Mouse (Mus musculus) midbrain, embryonic 10.5 days (tissue): ENCODE data around the gene Foxp1. TPM values are rescaled to one million over a fixed set of nuclear protein-coding genes. Genes with fewer than 3 reads are reported as not detected.

Source experiments
- DNase-seq: peaks from one replicate; pipeline ENCODE4 v3.0.0-alpha.2; 2017; ENCODE audit warnings: low spot score
- H3K27ac ChIP-seq: fragments of 300-500 bp; sonication (generic); replicated peaks from 2 replicates; pipeline ENCODE4 v1.5.1; 2016; ENCODE audit warnings: mild to moderate bottlenecking
- H3K27me3 ChIP-seq: fragments of 300-500 bp; sonication (generic); 2 replicates; pipeline ENCODE4 v1.6.1; 2016; ENCODE audit warnings: low read depth, mild to moderate bottlenecking; ENCODE audit not compliant: poor library complexity, severe bottlenecking
- H3K36me3 ChIP-seq: fragments of 300-500 bp; sonication (generic); 2 replicates; pipeline ENCODE4 v1.6.1; 2016; ENCODE audit warnings: mild to moderate bottlenecking, moderate library complexity
- H3K4me1 ChIP-seq: fragments of 300-500 bp; sonication (generic); 2 replicates; pipeline ENCODE4 v1.6.1; 2016
- H3K4me3 ChIP-seq: fragments of 300-500 bp; sonication (generic); 2 replicates; pipeline ENCODE4 v1.5.1; 2016; ENCODE audit warnings: mild to moderate bottlenecking, moderate library complexity
- H3K9me3 ChIP-seq: fragments of 300-500 bp; sonication (generic); replicated peaks from 2 replicates; pipeline ENCODE4 v1.6.1; 2016; ENCODE audit warnings: mild to moderate bottlenecking
- WGBS: fragments of 180-500 bp; shearing (Covaris S2); methylation state at CpG from one replicate; pipeline ENCODE4 v1.1.7; 2016; 5-methylcytosine and 5-hydroxymethylcytosine counted together
- polyA plus RNA-seq: library from polyadenylated mRNA; unstranded; fragments of >200 nt; fragmentation: Nextera tagmentation; extraction: Ambion mirVana; gene quantifications from 2 replicates; pipeline ENCODE4 v1.2.1, GENCODE M21; 2016

Gene Foxp1
- polyA plus RNA-seq, 1 experiment from 2014 or later: 63.7 TPM

GRCm38 (mm10) chr6:99056379-99056778 is 466.1 kb downstream of the Foxp1 start:
- Histone ChIP-seq H3K27me3 (no peaks in the 10 kb centered on the region), H3K27ac (no peak overlapping the region), H3K36me3 (no peaks in the 10 kb centered on the region), H3K9me3 (no peaks in the 10 kb centered on the region), H3K4me3 (no peak overlapping the region), H3K4me1 (no peaks in the 10 kb centered on the region)
- 77% methylated on average over 2 of the region's 2 CpGs for WGBS
- no peak for DNase-seq

- H3K27me3 ChIP-seq: no peaks in the 10 kb centered on the region
- H3K36me3 ChIP-seq: no peaks in the 10 kb centered on the region
- no peaks in the 10 kb centered on the region for H3K9me3 ChIP-seq
- no peaks in the 10 kb centered on the region for H3K4me1 ChIP-seq
- H3K27ac ChIP-seq: no peak overlapping the region
- WGBS: 90% methylated on average over 2 of the region's 2 CpGs
- H3K4me3 ChIP-seq: no peak overlapping the region
- DNase-seq: no peak
Measured at GRCm38 (mm10) chr6:99053998-99054397, 468.5 kb downstream of the Foxp1 start.

GRCm38 (mm10) chr6:99053111-99053510 is 469.4 kb downstream of the Foxp1 start:
- H3K4me1 ChIP-seq: no peaks in the 10 kb centered on the region
- no peak overlapping the region for H3K27ac ChIP-seq
- 94% methylated on average over 7 of the region's 7 CpGs for WGBS

GRCm38 (mm10) chr6:99051724-99052123 is 470.8 kb downstream of the Foxp1 start:
- DNase-seq: no peak
- Histone ChIP-seq H3K9me3 (no peaks in the 10 kb centered on the region), H3K4me1 (no peaks in the 10 kb centered on the region), H3K27me3 (no peaks in the 10 kb centered on the region), H3K36me3 (no peaks in the 10 kb centered on the region), H3K4me3 (no peak overlapping the region), H3K27ac (no peak overlapping the region)

More at GRCm38 (mm10) chr6:99053111-99053510, 469.4 kb downstream of the Foxp1 start:
- no peak for DNase-seq
- Histone ChIP-seq H3K9me3 (no peaks in the 10 kb centered on the region), H3K27me3 (no peaks in the 10 kb centered on the region), H3K4me3 (no peak overlapping the region), H3K36me3 (no peaks in the 10 kb centered on the region)

- Histone ChIP-seq H3K27me3 (no peaks in the 10 kb centered on the region), H3K27ac (no peak overlapping the region), H3K36me3 (no peaks in the 10 kb centered on the region), H3K4me3 (no peak overlapping the region), H3K4me1 (no peaks in the 10 kb centered on the region), H3K9me3 (no peaks in the 10 kb centered on the region)
- WGBS: 90% methylated on average over 3 of the region's 3 CpGs
- DNase-seq: no peak
Measured at GRCm38 (mm10) chr6:99050288-99051006, 472.1 kb downstream of the Foxp1 start.

GRCm38 (mm10) chr6:99047322-99047721 is 475.2 kb downstream of the Foxp1 start:
- no peaks in the 10 kb centered on the region for H3K9me3 ChIP-seq
- H3K27ac ChIP-seq: no peak overlapping the region
- H3K4me3 ChIP-seq: no peak overlapping the region
- H3K36me3 ChIP-seq: no peaks in the 10 kb centered on the region
- H3K27me3 ChIP-seq: no peaks in the 10 kb centered on the region
- 88% methylated on average over 5 of the region's 5 CpGs for WGBS
- H3K4me1 ChIP-seq: peaks cover 11% of the 10 kb centered on the region
- no peak for DNase-seq

- Histone ChIP-seq H3K36me3 (no peaks in the 10 kb centered on the region), H3K4me1 (peaks cover 15% of the 10 kb centered on the region), H3K4me3 (no peak overlapping the region), H3K27ac (no peak overlapping the region), H3K27me3 (no peaks in the 10 kb centered on the region), H3K9me3 (no peaks in the 10 kb centered on the region)
- WGBS: 89% methylated on average over 5 of the region's 5 CpGs
- no peak for DNase-seq
Measured at GRCm38 (mm10) chr6:99045845-99046788, 476.4 kb downstream of the Foxp1 start.

GRCm38 (mm10) chr6:99043932-99044664 is 478.4 kb downstream of the Foxp1 start:
- H3K36me3 ChIP-seq: no peaks in the 10 kb centered on the region
- H3K4me1 ChIP-seq: peaks cover 26% of the 10 kb centered on the region

GRCm38 (mm10) chr6:99043226-99043625 is 479.3 kb downstream of the Foxp1 start:
- no peak overlapping the region for H3K4me3 ChIP-seq
- WGBS: 85% methylated on average over 7 of the region's 7 CpGs
- H3K4me1 ChIP-seq: peaks cover 28% of the 10 kb centered on the region
- H3K27ac ChIP-seq: no peak overlapping the region
- H3K27me3 ChIP-seq: no peaks in the 10 kb centered on the region
- H3K9me3 ChIP-seq: no peaks in the 10 kb centered on the region
- no peaks in the 10 kb centered on the region for H3K36me3 ChIP-seq
- DNase-seq: no peak

More at GRCm38 (mm10) chr6:99043932-99044664, 478.4 kb downstream of the Foxp1 start:
- WGBS: 94% methylated on average over 12 of the region's 12 CpGs
- no peak overlapping the region for H3K27ac ChIP-seq
- H3K9me3 ChIP-seq: no peaks in the 10 kb centered on the region
- no peak for DNase-seq
- H3K4me3 ChIP-seq: no peak overlapping the region
- H3K27me3 ChIP-seq: no peaks in the 10 kb centered on the region

- Histone ChIP-seq H3K4me1 (peaks cover 28% of the 10 kb centered on the region), H3K36me3 (no peaks in the 10 kb centered on the region), H3K4me3 (no peak overlapping the region), H3K9me3 (no peaks in the 10 kb centered on the region), H3K27me3 (no peaks in the 10 kb centered on the region), H3K27ac (no peak overlapping the region)
- no peak for DNase-seq
- WGBS: 77% methylated on average over 6 of the region's 6 CpGs
Measured at GRCm38 (mm10) chr6:99042175-99042954, 480.2 kb downstream of the Foxp1 start.

GRCm38 (mm10) chr6:99038977-99039376 is 483.5 kb downstream of the Foxp1 start:
- Histone ChIP-seq H3K4me1 (peaks cover 30% of the 10 kb centered on the region), H3K9me3 (no peaks in the 10 kb centered on the region), H3K27ac (no peak overlapping the region; the same call in 1 of the 2 replicates), H3K36me3 (no peaks in the 10 kb centered on the region), H3K27me3 (no peaks in the 10 kb centered on the region), H3K4me3 (no peak overlapping the region)
- DNase-seq: no peak
- 88% methylated on average over 2 of the region's 2 CpGs for WGBS
